Mouse (Mus musculus) macrophage (primary cell): ENCODE measurements at regions not wholly inside any gene's neighbourhood (a gene's known extent, or its start where the extent isn't known, plus 50 kb on each side); places are given as distances from the start of the nearest gene placed in this dataset.

Experiments
- H3K27ac ChIP-seq: fragments of 350-480 bp; formaldehyde crosslinking; 2 replicates; pipeline ENCODE4 v1.9.0; 2021
- H3K36me3 ChIP-seq: fragments of 350-480 bp; formaldehyde crosslinking; 2 replicates; pipeline ENCODE4 v1.9.0; 2021; ENCODE audit errors: inconsistent target
- H3K4me3 ChIP-seq: fragments of 350-480 bp; formaldehyde crosslinking; 2 replicates; pipeline ENCODE4 v1.9.0; 2021; ENCODE audit errors: inconsistent target
- H3K79me2 ChIP-seq: fragments of 350-480 bp; formaldehyde crosslinking; 2 replicates; pipeline ENCODE4 v1.9.0; 2021; ENCODE audit errors: inconsistent target
- WGBS: methylation state at CpG from one replicate; pipeline ENCODE4 v1.1.7; 2026; ENCODE audit warnings: inconsistent platforms; ENCODE audit not compliant: missing documents; 5-methylcytosine and 5-hydroxymethylcytosine counted together

DNA sequence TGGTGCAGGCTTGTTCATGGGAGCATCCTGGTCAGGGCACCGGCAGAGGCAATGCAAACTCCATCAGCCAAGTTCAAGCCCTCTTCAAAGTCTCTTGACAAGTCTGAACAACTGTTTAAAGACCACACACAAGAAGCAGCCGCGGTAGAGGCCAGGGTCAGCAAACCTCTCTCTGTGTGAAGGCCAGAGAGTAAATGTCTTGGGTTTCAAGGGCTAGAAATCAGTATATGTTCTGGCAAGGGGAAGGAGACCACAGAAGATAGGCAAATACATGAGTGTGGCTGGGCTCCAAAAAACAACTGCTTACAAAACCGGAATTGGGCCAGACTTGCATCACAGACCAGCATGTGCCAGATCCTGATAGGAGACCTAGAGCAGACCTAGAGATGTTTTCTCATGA lies 203.0 kb downstream of the Sptssa start:
- no peaks in the 10 kb centered on the region for H3K79me2 ChIP-seq
- WGBS, result 21% methylated on average over 4 of the region's 4 CpGs
- no peak overlapping the region for H3K4me3 ChIP-seq
- H3K36me3 ChIP-seq, result no peaks in the 10 kb centered on the region
- no peak overlapping the region for H3K27ac ChIP-seq

DNA sequence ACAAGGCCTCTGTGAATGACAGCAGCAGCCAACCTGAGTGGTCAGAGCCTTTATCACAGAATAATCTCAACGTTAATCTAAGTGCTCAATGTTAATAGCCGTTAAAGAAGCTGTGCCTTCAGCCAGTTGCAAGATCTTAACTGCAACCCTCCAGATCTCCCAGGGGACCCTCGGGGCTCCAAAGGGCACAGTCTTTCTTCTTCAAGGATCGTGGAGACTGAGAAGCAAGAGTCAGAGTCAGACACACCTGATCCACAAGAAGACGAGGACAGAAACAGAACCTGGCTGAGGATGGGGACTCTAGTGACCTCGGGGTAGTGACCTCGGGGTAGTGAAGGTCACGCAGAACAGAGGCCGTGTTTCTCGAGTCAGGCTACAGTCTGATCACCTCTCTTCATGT lies 206.0 kb downstream of the Sptssa start:
- Histone ChIP-seq H3K4me3 (no peak overlapping the region), H3K36me3 (no peaks in the 10 kb centered on the region), H3K79me2 (no peaks in the 10 kb centered on the region), H3K27ac (no peak overlapping the region)
- WGBS, result 92% methylated on average over 10 of the region's 10 CpGs

DNA sequence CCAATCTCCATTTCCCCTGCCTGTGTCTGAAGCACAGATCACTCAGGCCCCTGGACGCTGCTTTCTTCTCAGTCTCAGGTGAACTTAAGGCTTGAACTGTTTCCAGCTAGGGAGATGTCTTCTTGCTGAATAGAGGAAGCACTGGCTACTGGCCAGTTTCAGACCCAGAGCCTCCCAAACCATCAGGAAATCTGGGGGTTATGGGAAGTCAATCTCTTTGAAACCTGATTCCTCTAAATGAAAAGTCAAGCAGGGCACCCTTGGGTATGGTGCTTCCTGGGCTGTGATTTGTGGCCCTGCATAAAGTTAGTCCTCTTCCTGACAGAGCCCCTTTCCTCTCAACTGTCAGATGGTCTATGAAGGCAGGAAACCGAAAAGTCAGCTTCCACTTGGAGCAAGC lies 208.2 kb downstream of the Sptssa start:
- Histone ChIP-seq H3K4me3 (no peak overlapping the region), H3K36me3 (no peaks in the 10 kb centered on the region), H3K79me2 (no peaks in the 10 kb centered on the region), H3K27ac (no peak overlapping the region)
- WGBS, result 18% methylated on average over 2 of the region's 2 CpGs

DNA sequence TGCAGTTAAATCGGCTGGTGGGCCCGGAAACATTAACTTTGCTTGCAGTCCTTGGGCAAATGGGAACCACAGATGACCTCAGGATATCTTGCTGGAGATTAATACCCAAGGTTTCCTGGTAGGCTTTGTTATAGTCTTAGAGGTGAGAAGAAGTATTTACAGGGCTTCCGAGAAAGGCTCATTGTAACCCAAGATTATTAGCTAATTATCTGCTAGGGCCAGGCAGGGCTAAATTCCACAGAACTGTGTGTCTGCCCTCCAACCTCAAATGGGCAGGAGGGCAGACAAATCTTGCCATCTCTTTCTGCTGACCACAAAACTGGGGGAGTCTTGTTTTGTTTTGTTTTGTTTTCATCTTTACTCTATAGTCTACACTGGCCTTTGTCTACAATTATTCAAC lies 209.0 kb downstream of the Sptssa start:
- Histone ChIP-seq H3K36me3 (no peaks in the 10 kb centered on the region), H3K4me3 (no peak overlapping the region), H3K27ac (no peak overlapping the region), H3K79me2 (no peaks in the 10 kb centered on the region)
- WGBS, result 89% methylated on average over 3 of the region's 3 CpGs

DNA sequence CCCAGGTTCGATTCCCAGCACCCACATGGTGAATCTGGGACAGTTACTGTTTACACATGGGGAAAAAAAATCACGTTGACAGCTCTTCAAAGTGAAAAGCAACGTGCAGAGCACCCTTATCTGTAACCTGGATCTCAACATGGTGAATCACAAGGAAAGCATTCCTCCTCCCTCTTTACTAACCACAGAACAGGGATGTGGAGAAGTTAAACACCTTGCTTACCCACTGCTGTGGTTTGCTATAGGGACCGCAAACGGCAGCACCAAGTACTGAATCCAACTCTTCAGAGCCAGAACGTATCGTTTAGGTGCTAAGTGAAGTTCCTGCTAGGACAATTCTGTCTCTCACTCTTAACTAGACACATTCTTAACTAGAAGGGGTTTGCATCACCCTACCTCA lies 210.0 kb downstream of the Sptssa start:
- Histone ChIP-seq H3K27ac (no peak overlapping the region), H3K36me3 (no peaks in the 10 kb centered on the region), H3K4me3 (no peak overlapping the region), H3K79me2 (no peaks in the 10 kb centered on the region)
- WGBS, result 93% methylated on average over 7 of the region's 7 CpGs

DNA sequence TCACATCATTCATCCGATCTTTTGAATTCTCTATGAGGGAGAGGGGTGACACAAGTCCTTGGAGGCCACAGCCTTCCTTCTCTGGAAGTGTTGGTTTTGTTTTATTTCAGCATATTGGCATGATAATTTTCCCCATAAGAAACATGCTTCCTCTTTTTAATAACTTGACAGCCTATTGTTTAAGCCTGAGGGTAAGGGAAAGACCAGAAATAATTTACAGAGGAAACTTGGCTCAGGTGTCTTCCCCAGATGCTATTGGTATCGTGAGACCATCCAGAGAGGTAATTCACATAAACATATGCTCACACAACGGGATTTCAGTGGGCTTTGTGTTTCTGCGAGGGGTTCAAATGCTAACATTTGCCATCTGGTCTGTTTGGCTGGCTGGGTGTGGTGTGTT lies 212.0 kb downstream of the Sptssa start:
- no peaks in the 10 kb centered on the region for H3K36me3 ChIP-seq
- 13% methylated on average over 4 of the region's 4 CpGs for WGBS
- H3K4me3 ChIP-seq, result no peak overlapping the region

DNA sequence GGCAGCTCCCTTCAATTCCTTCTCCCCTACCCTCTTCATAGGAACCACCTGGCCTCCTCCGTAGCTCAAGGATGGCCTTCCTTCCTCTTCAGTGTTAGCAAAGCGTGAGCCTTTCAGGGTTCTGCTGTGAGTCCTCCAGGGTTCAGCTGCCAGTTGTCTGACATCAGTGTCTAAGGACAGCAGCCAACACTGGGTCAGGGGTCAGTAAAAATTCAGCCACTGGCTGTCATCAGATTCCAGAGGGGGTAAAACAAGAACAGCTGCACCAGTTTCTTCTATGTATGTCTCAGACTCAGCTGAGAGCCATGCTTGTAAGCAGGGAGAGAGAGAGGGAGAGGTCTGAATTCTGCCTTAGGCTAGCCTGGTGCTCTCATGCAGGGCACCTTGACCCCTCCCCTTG lies 213.1 kb downstream of the Sptssa start:
- Histone ChIP-seq H3K79me2 (no peaks in the 10 kb centered on the region), H3K27ac (no peak overlapping the region), H3K4me3 (no peak overlapping the region), H3K36me3 (no peaks in the 10 kb centered on the region)
- WGBS, result 63% methylated on average over 2 of the region's 2 CpGs

More for the DNA sequence above, 212.0 kb downstream of the Sptssa start:
- no peaks in the 10 kb centered on the region for H3K79me2 ChIP-seq
- H3K27ac ChIP-seq, result no peak overlapping the region

DNA sequence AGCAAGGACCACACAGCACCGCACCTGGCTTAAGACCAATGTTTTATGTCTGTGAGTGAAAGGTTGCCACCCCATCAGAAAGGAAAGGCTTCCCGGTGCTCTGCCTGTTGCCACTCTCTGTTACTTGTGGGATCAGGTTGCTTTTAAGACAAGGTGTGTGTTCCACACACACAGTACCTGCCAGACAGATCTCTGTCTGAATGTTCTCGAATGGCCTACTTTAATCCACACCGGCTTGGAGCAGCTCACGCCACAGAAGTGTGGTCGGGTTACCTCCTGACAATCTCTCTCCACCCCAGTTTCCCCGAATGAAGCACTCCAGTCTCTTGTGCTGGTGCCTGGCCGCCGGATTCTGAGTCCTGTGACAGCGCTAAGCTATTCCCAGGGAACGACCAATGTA lies 214.0 kb downstream of the Sptssa start:
- H3K4me3 ChIP-seq, result no peak overlapping the region
- 97% methylated on average over 8 of the region's 11 CpGs for WGBS
- no peaks in the 10 kb centered on the region for H3K36me3 ChIP-seq
- H3K27ac ChIP-seq, result no peak overlapping the region
- no peaks in the 10 kb centered on the region for H3K79me2 ChIP-seq

DNA sequence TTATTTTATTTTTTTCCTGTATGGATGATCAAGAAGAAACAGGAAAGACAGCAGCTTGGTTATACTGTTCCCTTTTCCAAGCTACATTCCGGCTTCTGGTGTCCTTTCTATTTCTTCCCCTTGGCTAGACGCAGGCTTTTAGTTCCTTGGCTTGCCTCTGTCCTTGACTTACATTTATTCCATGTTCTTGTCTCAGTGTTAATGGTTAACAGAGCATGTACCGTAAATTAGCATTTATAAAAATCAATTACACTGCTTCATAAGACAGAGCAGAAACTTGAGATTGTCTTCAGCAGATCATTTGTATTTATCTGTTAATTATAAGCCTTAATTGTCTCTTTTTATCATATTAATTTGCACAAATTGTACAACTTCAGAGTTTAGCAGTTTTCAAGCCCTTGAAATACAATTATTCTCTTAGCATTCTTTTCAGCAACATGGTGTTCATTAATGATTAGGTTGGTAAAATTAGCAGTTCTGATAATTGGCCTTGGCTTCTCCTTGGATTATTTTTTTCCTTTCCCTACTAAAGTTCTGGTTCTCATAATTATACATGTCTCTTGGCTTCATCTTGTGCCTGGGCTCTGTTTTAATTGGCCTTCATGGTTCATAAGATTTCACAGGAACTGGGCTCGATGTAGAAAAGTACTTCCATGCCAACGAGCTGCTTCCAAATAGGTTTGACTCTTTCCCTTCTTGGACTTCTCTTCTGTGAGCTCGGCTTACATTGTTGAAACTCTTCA lies 215.4 kb downstream of the Sptssa start:
- WGBS, result 94% methylated on average over 6 of the region's 6 CpGs
- H3K4me3 ChIP-seq, result no peak overlapping the region

DNA sequence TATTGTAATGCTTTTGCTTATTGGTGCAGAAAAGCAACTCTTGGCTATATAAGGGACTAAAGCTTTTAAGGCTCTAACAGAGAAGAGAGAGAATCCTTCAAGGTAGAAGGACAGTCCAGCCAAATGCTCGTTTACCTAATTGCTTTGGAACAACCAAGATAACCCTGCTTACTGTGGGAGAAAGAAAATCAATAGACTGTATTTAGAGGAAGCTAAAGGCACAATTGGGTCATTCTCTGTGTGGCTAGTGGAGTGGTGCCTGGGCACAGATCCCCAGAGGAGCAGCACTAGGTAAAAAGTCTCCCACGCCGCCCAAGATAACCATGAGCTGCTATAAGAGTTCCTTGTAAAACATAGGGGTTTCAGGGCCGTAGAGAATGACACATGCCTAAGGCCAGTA lies 217.6 kb downstream of the Sptssa start:
- Histone ChIP-seq H3K27ac (no peak overlapping the region), H3K79me2 (no peaks in the 10 kb centered on the region), H3K36me3 (no peaks in the 10 kb centered on the region), H3K4me3 (no peak overlapping the region)
- WGBS, result 97% methylated on average over 4 of the region's 4 CpGs

More for the DNA sequence above, 215.4 kb downstream of the Sptssa start:
- Histone ChIP-seq H3K27ac (no peak overlapping the region), H3K79me2 (no peaks in the 10 kb centered on the region), H3K36me3 (no peaks in the 10 kb centered on the region)

DNA sequence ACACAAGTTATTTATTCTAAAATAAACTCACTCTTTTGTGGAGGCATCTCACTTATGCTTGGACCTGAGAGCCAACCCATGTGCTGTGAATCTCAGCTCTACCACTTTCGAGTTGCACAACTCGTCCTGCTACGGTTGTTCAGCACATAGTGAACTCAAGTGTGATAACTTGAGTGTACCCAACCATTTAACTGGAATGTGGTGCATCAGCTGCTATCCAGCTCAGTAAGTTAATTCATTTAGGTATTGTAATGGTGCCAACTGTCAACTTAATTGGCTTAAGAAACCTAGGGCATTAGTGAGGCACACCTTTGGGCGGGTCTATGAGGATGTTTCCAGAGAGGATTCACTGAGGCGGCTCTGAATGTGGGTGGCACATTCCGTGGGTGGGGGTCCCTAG lies 221.6 kb upstream of the Egln3 start:
- no peak overlapping the region for H3K4me3 ChIP-seq
- no peaks in the 10 kb centered on the region for H3K36me3 ChIP-seq
- H3K79me2 ChIP-seq, result no peaks in the 10 kb centered on the region
- 99% methylated on average over 6 of the region's 6 CpGs for WGBS
- H3K27ac ChIP-seq, result no peak overlapping the region

DNA sequence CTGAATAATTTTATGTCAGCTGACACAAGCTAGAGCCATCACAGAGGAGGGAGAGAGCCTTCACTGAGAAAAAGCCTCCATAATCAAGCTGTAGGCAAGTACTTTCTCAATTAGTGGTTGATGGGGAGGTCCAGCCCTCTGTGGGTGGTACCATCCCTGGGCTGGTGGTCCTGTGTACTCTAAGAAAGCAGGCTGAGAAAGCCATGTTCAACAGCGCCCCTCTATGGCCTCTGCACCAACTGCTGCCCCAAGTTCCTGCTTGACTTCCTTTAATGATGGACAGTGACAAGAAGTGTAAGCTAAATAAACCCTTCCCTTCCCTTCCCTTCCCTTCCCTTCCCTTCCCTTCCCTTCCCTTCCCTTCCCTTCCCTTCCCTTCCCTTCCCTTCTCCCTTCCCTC lies 211.2 kb upstream of the Egln3 start:
- H3K36me3 ChIP-seq, result no peaks in the 10 kb centered on the region
- 71% methylated on average over 1 of the region's 1 CpGs for WGBS
- no peak overlapping the region for H3K27ac ChIP-seq

DNA sequence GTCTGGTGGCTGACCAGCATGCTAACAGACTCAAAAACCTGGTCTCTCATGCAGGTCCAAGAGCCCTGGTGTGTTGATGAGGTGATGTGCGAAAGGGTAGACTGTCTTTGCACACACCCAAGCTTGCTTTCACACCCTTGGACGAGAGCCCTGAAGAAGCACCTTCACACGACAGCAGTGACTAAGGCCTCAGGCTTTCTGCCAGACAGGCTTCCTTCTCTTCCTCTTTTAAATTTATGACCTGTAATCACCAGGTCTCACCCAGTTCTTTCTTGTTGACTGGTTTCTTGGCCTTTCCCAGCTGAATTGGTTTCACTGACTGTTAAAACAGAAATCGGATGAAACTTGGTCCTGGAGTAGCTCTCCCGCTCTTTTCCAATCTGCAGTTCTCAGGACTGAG lies 210.5 kb upstream of the Egln3 start:
- no peaks in the 10 kb centered on the region for H3K79me2 ChIP-seq
- no peaks in the 10 kb centered on the region for H3K36me3 ChIP-seq
- no peak overlapping the region for H3K27ac ChIP-seq
- no peak overlapping the region for H3K4me3 ChIP-seq
- 48% methylated on average over 5 of the region's 5 CpGs for WGBS

More for the DNA sequence above, 211.2 kb upstream of the Egln3 start:
- no peaks in the 10 kb centered on the region for H3K79me2 ChIP-seq
- no peak overlapping the region for H3K4me3 ChIP-seq

DNA sequence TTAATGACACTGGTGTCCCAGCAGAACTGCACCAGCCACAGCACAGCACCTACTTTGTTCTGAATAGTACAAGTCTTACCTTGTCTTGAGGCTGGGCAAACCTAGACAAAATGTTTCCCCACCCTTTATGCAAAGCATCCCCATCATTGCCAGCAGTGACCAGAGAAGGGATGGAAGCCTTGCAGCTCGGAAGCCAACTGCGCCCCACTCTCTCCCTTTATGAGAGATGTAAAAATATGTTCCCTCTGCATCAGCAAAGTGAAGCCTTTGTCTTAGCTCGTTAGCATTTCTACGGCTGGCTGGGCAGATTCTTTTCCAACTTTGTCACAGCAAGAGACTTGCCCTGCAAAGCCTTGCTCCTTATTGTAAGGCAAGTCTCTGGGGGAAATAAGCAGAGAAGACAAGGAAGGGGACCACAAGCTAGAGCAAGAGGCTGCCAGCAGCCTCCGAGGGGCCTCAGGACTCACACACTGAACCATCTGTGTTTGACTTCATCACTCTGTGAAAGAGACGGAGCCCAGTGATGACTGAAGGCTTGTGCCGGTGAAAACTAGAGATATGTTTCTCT lies 206.5 kb upstream of the Egln3 start:
- H3K4me3 ChIP-seq, result no peak overlapping the region
- no peak overlapping the region for H3K27ac ChIP-seq
- over 99% methylated on average over 7 of the region's 7 CpGs for WGBS
- no peaks in the 10 kb centered on the region for H3K79me2 ChIP-seq
- H3K36me3 ChIP-seq, result no peaks in the 10 kb centered on the region

DNA sequence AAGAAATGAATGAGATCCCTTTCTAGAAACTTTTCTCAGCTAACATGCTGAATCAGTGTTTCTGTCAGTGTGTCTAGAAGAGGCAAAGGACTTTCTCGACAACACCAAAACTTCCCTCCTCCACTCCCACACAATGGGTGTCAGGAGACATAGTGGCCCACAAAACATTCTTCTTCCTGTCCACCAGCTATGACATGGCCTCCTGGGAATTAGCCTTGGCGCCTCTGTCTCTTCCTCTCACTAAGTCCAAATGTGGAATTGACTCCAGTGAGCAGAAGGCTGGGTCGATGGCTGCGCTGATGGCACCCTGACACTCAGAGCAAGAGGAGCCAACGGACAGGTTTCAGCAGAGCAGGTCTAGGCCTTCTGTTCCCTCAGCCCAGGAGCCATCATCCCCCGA lies 205.2 kb upstream of the Egln3 start:
- no peak overlapping the region for H3K27ac ChIP-seq
- 87% methylated on average over 6 of the region's 6 CpGs for WGBS
- H3K4me3 ChIP-seq, result no peak overlapping the region
- no peaks in the 10 kb centered on the region for H3K79me2 ChIP-seq
- no peaks in the 10 kb centered on the region for H3K36me3 ChIP-seq
